Mouse (Mus musculus) kidney, postnatal 14 days (tissue): ENCODE data around the gene Gm49325.

Experiments used
- DNase-seq: peaks from one replicate; pipeline ENCODE4 v3.0.0; 2022; ENCODE audit warnings: mixed read lengths

The Gm49325 gene

DNA sequence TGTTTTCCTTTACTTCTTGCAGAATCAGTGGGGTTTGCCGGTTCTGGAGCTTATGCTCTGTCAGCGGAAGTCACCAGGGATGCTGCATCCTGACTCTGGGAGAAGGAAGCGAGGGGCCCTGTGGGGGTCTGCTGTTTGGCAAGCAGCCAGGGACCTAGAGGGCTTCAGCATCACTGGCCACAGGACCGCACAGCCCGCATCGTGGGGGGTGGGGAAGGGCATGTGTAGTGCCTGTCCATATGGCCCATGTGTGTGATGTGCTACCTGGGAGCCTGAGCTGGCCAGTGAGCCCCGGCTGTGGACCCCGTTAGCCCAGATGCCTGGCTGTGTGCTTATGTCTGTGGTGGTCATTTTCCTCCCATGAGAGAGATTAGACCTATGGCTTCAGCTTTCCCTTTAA, 16.2 kb upstream of the Gm49325 start:
- no peak for DNase-seq

DNA sequence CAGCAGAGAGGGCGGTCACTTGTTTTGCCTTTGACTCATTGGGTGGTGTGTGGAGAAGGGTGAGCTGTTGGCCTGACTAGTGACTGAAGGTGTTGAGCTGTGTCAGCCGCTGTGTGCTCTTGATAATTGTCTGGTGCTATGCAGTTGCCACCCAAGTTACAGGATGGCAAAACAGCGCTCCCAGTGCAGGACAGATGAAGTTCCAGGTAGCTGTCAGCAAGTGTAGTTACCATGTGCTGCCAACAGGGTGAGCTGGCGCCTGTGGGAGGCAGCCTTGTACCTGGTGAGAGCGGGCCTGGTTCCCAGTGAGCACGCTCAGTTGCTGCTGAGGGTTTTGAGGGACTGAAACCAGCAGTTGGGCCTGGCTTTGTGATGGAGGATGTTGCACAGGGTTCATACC, 15.2 kb upstream of the Gm49325 start:
- DNase-seq = peak; percentile 67

GRCm38 (mm10) chr10:77591546-77591945, 14.5 kb upstream of the Gm49325 start:
- no peak for DNase-seq

GRCm38 (mm10) chr10:77596060-77596459, 9.9 kb upstream of the Gm49325 start:
- no peak for DNase-seq

- no peak for DNase-seq
These were observed 3.0 kb upstream of the Gm49325 start for GRCm38 (mm10) chr10:77603021-77603420.

DNA sequence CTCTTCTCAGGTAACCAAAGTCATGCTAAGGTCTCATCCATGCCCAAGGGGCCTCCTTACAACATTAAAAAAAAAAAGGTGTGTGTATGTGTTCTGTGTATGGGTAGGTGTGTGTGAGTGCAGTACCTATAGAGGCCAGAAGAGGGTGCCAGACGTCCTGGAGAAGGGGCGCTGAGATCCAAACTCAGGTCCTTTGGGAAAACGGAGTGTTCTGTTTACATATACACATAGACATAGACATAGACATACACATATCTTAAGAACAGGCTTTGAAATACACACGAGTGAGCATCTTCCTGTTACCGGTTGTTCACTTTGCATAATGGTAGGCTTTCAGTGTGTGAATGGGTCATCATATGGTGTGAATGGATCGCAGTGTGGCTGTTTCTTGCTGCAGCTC, 1.9 kb upstream of the Gm49325 start:
- DNase-seq = no peak

DNA sequence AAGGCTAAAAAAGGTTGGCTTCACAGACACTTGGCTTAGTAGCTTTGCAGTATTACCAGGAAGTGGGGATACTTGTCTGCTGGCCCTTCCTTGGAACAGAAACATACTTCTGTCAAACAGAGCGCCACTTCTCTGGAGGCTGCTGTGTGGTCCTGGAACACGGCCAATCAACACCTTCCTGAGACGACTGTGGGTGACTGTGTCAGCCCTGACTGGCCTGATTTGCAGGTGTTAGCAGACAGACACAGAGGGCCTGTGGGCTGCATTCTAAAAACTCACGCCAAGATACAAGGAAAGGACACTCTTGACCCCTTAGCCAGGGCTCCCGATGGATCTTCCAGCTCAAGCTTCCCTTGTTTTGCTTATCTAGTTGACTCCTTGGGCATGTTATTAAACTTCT, 1.0 kb upstream of the Gm49325 start:
- no peak for DNase-seq

- peak; percentile 46 for DNase-seq
These were observed 629 bp upstream of the Gm49325 start for GRCm38 (mm10) chr10:77605368-77605767.

DNA sequence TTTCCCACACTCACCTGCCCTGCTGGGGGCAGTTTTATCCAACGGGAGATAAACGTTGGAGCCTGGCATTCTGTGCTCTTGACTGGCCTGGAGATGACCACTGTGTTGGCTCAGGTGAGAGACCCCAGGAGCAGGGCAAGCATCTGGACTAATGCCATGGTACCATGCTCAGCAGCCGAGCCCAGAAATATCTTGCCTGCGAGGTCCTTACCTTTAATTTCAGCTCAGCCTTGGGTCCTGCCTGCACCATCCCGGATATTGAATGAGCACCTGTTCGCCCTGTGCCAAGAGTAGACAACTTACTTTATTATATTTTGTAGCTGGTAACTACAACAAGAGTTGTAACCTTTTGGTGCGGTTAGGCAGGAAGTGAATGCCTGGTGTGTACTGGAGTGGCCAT, 858 bp downstream of the Gm49325 start:
- DNase-seq = peak; percentile 38

GRCm38 (mm10) chr10:77607441-77607840, 1.4 kb downstream of the Gm49325 start:
- DNase-seq = peak; percentile 57

GRCm38 (mm10) chr10:77608589-77608988, 2.6 kb downstream of the Gm49325 start:
- DNase-seq = no peak

- DNase-seq = no peak
These were observed 4.4 kb downstream of the Gm49325 start for GRCm38 (mm10) chr10:77610221-77610961.

DNA sequence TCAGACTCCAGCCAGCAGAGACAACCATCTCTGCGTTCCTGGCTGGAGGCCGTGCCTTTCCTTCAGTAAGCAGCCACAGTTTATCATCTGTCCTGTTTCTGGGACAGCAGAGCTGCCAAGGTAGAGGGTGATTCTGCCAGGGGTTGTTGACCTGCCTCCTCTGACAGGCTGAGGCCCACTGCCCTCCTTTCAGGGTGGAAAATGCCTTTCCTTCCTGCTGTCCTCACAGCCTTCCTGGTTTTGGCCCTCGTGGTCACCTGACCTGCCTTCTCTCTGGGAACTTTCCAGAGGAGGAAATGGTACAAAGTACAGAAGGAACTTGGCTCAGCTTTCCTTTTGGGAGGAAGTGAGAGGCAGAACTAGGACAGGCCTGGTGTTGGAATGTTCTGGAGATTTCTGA, 7.4 kb downstream of the Gm49325 start:
- peak; percentile 89 for DNase-seq

DNA sequence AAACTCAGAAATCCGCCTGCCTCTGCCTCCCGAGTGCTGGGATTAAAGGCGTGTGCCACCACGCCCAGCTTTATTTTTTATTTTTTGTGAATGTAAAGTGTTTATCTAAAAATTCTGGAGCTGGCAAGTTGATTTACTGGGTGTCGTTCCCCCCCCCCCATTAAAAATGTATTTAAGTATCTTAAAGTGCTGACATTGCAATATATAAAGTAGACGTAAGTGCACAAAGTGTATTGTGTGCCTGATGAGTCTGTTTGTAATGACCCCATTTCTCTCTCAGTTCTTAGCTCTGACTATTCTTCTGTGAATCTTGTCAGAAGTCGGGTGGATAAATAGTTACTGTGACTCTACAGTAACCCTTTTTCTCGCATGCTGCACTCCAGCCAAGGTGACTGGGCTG, 9.7 kb downstream of the Gm49325 start:
- DNase-seq = no peak

GRCm38 (mm10) chr10:77616166-77616565, 10.2 kb downstream of the Gm49325 start:
- no peak for DNase-seq

DNA sequence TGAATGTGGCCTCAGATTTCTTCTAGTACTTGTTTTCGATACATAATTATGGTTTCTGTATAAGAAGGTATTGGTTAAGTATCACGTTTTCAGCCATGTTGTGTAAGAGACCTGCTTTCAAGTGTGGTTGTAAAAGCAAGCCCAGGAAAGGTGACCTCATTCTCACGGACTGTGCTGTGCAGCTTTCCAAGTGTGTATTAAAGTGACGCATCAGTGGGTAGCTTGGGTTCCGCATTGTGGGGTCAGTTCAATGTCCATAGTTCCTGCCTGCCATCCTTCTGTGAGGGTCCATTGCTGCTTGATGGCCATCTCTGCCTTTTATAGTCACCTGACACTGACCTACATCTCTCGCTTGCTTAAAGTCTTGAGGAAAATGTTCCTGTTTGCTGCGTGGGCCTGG, 10.9 kb downstream of the Gm49325 start:
- peak; percentile 34 for DNase-seq

DNA sequence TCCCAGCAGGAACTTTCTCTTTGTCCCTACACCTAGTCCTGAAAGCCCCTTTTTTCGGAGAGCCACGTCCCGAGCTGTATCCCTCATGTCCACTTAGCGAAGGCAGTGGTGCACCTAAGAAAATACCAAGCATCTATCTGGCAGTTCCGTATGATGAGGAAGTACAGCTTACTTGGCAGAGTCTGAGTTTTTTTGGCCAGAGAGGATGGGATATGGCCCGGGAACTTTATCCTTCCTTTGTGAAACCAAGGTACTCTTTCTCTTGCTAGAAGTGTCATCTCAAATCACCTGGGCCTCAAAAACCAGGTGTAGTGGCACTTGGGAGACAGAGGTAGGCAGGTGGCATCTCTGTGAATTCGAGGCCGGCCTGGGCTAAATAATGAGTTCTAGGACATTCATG, 15.5 kb downstream of the Gm49325 start:
- no peak for DNase-seq

- DNase-seq = peak; percentile 97
These were observed 16.3 kb downstream of the Gm49325 start, which contains the start of gene Ube2g2 for GRCm38 (mm10) chr10:77622055-77622988. Gene Ube2g2, plus strand, starts transcription at chr10:77622275.

DNA sequence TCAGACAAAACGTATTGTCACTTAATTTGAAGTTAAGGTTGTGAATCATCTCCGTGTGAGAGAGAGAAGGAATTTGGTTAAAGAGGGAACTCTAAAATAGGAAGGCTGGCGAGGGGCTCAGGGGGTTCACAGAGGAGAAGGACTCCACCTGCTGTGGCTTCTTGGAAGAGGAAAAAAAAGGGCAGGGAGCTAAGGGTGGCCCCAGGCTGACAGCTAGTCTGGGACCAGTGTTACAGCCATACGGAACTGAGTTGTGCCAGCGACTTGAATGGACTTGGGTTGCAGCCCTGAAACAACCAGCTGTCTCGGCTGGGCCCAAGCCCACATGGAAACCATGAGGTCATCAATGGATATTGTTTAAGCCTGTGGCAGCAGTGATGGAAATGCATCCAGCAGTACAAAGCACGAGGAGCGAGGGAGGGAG, 17.1 kb downstream of the Gm49325 start:
- DNase-seq = peak; percentile 37

DNA sequence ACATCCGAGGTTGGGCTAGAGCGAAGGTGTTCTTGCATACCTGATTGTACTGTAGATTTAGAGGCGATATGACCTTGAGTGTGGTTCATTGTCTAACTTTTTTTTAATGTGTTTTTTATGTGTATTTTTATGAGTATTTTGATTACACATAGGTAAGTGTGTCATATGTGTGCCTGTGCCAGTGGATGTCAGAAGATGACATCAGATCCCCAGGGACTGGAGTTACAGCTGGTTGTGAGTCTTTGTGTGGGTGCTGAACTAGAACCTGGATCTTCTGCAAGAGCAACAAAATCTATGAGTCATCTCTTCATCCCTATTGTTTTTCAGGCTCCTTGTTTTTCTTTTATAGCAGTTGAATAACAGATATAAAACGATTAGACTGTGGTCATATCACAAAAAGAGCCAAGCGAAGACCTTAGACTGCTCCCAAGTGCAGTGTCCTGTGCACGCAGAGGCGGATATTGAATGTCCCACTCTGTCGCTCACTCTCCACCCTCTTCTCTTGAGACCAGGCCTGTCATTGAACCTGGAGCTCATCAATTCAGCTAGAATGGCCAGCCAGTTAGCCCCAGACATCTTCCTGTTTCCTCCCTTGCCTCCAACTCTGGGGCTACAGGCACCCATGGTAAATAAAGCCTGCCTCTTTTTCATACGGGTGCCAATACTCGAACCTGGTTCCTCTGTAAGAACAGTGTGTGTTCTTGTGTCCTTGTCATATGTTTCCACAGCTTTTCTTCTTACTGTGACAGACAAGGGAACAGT, 17.8 kb downstream of the Gm49325 start:
- no peak for DNase-seq

GRCm38 (mm10) chr10:77624570-77624995, 18.6 kb downstream of the Gm49325 start:
- DNase-seq = peak; percentile 59

GRCm38 (mm10) chr10:77626036-77626435, 20.0 kb downstream of the Gm49325 start:
- no peak for DNase-seq

DNA sequence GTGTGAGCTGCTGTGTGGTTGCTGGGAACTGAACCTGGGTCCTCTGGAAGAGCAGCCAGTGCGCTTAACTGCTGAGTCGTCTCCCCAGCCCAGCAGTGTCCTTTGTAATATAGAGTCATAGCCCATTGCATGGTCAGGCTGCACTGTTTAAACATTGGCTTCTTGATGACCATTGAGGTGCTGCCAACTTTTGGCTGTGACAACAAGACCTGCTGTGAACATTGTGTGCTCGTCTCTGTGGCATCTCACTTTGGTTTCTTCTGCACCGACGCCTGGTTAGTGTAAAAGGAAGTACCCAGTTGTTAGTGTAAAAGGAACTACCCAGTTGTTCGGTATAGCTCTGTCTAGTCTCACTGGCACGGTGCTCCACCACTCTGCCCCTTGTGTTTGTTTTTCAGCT, 20.6 kb downstream of the Gm49325 start:
- DNase-seq = no peak
